Mouse (Mus musculus): ENCODE data around the gene Adnp. TPM values are rescaled to one million over a fixed set of nuclear protein-coding genes. Genes with fewer than 3 reads are reported as not detected.

Gene Adnp
- 10 to 100 TPM; 14.4 to 15.6 TPM for total RNA-seq (2021)
- long read RNA-seq, experiment 1, full-length matches to known transcripts = 5 of 5 reads
- long read RNA-seq, experiment 1, partial matches to known transcripts = 0 of 5 reads
- long read RNA-seq, experiment 1, other reads (novel, unspliced or antisense) = 0 of 5 reads
- long read RNA-seq, experiment 2, partial matches to known transcripts = 0 of 1 reads
- long read RNA-seq, experiment 2, other reads (novel, unspliced or antisense) = 0 of 1 reads

GRCm38 (mm10) chr2:168206725-168207644 is at the start of gene Adnp:
TSS of gene Adnp (minus strand) at chr2:168207112.
- peak; percentile 91 for DNase-seq (ENCODE audit: low spot score)

GRCm38 (mm10) chr2:168256506-168256905 is 49.6 kb upstream of the Adnp start:
- DNase-seq (ENCODE audit: low spot score) = no peak

- no peak for DNase-seq (ENCODE audit: low spot score)
These were observed 46.9 kb upstream of the Adnp start for GRCm38 (mm10) chr2:168253822-168254221.

- no peak for DNase-seq (ENCODE audit: low spot score)
These were observed 45.9 kb upstream of the Adnp start for GRCm38 (mm10) chr2:168252639-168253292.

- peak; percentile 81 for DNase-seq (ENCODE audit: low spot score)
These were observed 43.4 kb upstream of the Adnp start for GRCm38 (mm10) chr2:168250270-168250669.

- no peak for DNase-seq (ENCODE audit: low spot score)
These were observed 41.9 kb upstream of the Adnp start for GRCm38 (mm10) chr2:168248856-168249245.

GRCm38 (mm10) chr2:168248167-168248855 is 41.4 kb upstream of the Adnp start:
- no peak for DNase-seq (ENCODE audit: low spot score)

- DNase-seq (ENCODE audit: low spot score) = no peak
These were observed 38.7 kb upstream of the Adnp start for GRCm38 (mm10) chr2:168245571-168245970.

GRCm38 (mm10) chr2:168243278-168243677 is 36.4 kb upstream of the Adnp start:
- no peak for DNase-seq (ENCODE audit: low spot score)

- no peak for DNase-seq (ENCODE audit: low spot score)
These were observed 35.9 kb upstream of the Adnp start for GRCm38 (mm10) chr2:168242841-168243240.

- no peak for DNase-seq (ENCODE audit: low spot score)
These were observed 31.4 kb upstream of the Adnp start for GRCm38 (mm10) chr2:168238335-168238734.

- no peak for DNase-seq (ENCODE audit: low spot score)
These were observed 26.4 kb upstream of the Adnp start for GRCm38 (mm10) chr2:168233286-168233685.

- no peak for DNase-seq (ENCODE audit: low spot score)
These were observed 24.5 kb upstream of the Adnp start for GRCm38 (mm10) chr2:168231471-168231829.

- DNase-seq (ENCODE audit: low spot score) = no peak
These were observed 24.0 kb upstream of the Adnp start for GRCm38 (mm10) chr2:168230773-168231470.

- peak; percentile 87 for DNase-seq (ENCODE audit: low spot score)
These were observed 23.3 kb upstream of the Adnp start, which contains the start of the genes Gm20716, Dpm1 and Mocs3 for GRCm38 (mm10) chr2:168230026-168230728. TSS of gene Gm20716 (minus strand) at chr2:168230364. TSS of gene Dpm1 (minus strand) at chr2:168230591. TSS of gene Mocs3 (plus strand) at chr2:168230622.

- peak; percentile 39 for DNase-seq (ENCODE audit: low spot score)
These were observed 22.5 kb upstream of the Adnp start for GRCm38 (mm10) chr2:168229116-168230025.

GRCm38 (mm10) chr2:168223326-168223725 is 16.4 kb upstream of the Adnp start:
- DNase-seq (ENCODE audit: low spot score) = no peak

GRCm38 (mm10) chr2:168213788-168214397 is 7.0 kb upstream of the Adnp start:
- no peak for DNase-seq (ENCODE audit: low spot score)

- no peak for DNase-seq (ENCODE audit: low spot score)
These were observed 971 bp upstream of the Adnp start for GRCm38 (mm10) chr2:168207883-168208282.
